Mouse (Mus musculus): Measurements from ENCODE around the gene Mrto4. TPM values are rescaled to one million over a fixed set of nuclear protein-coding genes. Genes with fewer than 3 reads are reported as not detected.

Mrto4 gene
- polyA plus RNA-seq, 1 experiment from 2014 or later, result 85.6 TPM

DNA sequence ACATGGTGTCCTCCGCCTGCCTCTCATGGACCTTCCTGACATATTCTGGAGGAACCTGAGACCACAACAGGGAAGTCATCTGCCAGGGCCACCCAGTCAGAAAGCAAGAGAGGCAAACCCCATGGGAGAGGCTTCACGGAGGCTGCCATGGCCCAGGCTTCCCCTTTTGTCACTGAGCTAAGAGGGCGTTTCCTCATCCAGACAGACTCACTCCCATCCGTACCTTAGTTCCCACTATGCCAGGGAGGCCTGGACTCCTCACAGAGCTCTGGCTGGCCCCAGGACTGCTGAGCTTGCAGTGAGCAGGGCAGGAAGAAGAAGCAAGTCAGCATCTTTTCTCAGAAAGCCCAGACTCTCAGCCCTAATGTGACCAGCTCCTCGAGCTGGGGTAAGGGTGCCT, 44.5 kb downstream of the Mrto4 start:
- Histone ChIP-seq H3K9me3 (no peaks in the 10 kb centered on the region), H3K4me2 (no peak overlapping the region), H3K4me1 (replicated peaks) (peaks cover 30% of the 10 kb centered on the region), H3K27ac (replicated peaks) (no peak overlapping the region), H3K9ac (no peak overlapping the region), H3K36me3 (peaks cover 6% of the 10 kb centered on the region), H3K27me3 (no peaks in the 10 kb centered on the region), H3K4me3 (no peak overlapping the region)
- ATAC-seq (ENCODE audit: low FRiP score, low read depth), result no peak
- WGBS, result 82% methylated on average over 5 of the region's 5 CpGs

DNA sequence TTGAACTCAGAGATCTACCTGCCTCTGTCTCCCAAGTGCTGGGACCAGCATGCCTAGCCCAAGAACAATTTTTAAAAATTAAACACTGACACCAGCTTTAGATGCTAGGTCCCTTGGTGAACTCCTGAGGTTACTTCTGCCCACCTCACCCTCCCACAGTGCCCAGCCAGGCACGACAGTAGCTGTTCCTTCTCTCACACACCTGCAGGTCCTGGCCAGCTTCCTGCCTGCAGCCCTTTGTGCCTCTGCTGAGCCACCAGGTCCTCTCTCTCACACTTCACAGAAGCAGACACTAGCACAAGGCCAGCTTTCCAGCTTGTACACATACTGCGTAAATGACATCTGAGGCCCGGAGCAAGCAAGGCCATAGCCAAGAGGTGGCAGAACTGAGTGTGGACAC, 46.9 kb downstream of the Mrto4 start:
- no peak overlapping the region for H3K4me2 ChIP-seq
- WGBS, result 94% methylated on average over 3 of the region's 3 CpGs
- peaks cover 15% of the 10 kb centered on the region for H3K4me1 ChIP-seq (replicated peaks)
- H3K4me3 ChIP-seq, result no peak overlapping the region
- H3K27me3 ChIP-seq, result no peaks in the 10 kb centered on the region
- no peaks in the 10 kb centered on the region for H3K9me3 ChIP-seq
- H3K27ac ChIP-seq (replicated peaks), result no peak overlapping the region
- H3K36me3 ChIP-seq, result peaks cover 14% of the 10 kb centered on the region
- ATAC-seq (ENCODE audit: low FRiP score, low read depth), result no peak
- H3K9ac ChIP-seq, result no peak overlapping the region

DNA sequence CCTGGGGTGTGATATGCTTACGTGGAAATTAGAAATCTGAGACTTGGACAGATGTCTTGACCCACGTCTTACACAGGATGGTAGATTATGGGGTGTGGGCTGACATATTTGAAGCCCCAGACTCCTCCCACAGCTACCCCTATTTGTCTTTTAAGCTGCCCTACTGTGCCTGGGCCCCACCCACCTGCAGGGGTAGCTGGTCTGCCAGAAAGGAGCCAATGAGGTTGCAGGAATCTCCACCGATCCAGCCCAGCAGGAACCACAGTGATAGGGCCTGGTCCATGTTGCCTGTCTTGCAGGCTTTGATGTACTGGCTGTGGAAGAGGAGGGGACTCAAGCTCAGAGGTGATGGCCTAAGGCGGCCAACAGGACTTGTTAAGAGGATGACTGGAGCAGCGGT, 50.1 kb downstream of the Mrto4 start:
- H3K4me1 ChIP-seq (replicated peaks), result no peaks in the 10 kb centered on the region
- no peak for ATAC-seq (ENCODE audit: low FRiP score, low read depth)
- peaks cover 22% of the 10 kb centered on the region for H3K36me3 ChIP-seq
- WGBS, result 71% methylated on average over 5 of the region's 5 CpGs
- H3K27me3 ChIP-seq, result no peaks in the 10 kb centered on the region
- no peak overlapping the region for H3K27ac ChIP-seq (replicated peaks)
- H3K4me2 ChIP-seq, result no peak overlapping the region
- no peaks in the 10 kb centered on the region for H3K9me3 ChIP-seq
- H3K9ac ChIP-seq, result no peak overlapping the region
- no peak overlapping the region for H3K4me3 ChIP-seq

DNA sequence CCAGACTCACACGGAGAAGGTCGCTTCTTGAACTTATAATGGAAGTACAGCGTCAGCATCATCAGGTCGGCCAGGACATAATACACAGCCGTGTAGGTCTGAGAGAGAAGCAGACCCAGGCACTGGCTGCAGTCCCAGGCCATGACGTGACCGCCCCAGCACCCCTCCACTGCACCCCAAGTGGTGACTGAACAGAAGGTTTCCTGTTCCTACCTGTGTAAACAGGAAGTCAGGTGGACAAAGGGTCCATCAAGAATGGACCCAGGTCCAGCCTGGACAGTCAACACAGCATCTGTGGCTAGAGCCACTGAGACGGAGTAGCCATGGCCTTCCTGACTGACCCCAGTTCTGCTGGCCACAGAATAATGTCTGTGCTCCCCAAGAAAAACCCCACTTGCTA, 50.6 kb downstream of the Mrto4 start:
- no peaks in the 10 kb centered on the region for H3K4me1 ChIP-seq (replicated peaks)
- H3K4me3 ChIP-seq, result no peak overlapping the region
- peaks cover 22% of the 10 kb centered on the region for H3K36me3 ChIP-seq
- H3K4me2 ChIP-seq, result no peak overlapping the region
- no peak for ATAC-seq (ENCODE audit: low FRiP score, low read depth)
- WGBS, result 93% methylated on average over 8 of the region's 8 CpGs
- no peaks in the 10 kb centered on the region for H3K9me3 ChIP-seq
- H3K27me3 ChIP-seq, result no peaks in the 10 kb centered on the region
- no peak overlapping the region for H3K27ac ChIP-seq (replicated peaks)
- no peak overlapping the region for H3K9ac ChIP-seq

DNA sequence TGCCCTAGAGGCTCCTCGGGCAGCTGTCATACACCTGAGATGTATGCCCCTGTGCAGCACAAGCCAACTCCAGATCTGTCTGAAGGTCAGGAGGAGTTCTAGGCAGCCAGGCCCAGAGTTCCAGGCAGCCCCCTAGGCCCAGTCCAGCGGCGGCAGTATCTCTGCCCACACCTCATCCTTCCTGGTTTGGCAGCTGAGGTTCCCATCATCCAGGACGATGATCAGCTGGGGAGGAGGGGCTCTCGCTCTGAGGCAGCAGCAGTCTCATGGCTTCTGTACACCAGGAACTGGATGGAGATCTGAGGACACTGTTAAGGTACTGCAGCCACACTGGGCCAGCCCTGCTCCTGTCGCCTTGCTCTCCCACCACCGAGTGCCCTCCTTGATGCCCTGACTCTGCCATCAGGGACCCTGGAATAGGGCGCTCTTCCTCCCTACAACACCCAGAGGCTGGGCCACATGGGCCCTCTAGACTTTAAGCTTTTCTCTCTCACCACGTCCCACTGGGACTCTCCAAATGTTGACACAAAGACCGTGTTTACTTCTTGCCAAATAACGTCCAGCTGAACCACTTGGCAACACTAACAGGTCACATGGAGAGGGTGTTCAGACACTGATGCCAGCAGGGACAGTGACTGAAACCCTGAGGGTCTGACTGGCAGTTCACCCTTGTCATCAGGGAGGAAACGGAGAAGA, 53.6 kb downstream of the Mrto4 start:
- no peaks in the 10 kb centered on the region for H3K27me3 ChIP-seq

DNA sequence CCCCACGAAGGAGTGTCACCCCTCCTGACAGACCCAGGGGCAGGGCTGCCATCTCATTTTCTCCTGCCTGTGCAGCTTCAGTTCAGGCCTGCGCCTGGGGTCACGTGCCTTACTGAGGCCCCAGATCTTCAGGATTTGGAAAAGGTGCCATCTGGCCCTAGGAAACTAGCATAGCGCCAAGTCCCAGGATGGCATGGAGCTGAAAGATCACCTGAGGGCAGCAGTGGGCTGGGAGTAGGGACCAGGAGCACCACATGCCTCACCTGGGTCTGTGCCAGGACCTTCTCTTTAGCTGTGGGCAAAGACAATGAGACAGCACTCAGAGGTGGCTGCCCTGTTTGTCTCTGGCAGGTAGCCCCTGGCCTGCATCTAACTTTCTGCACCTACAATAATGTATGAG, 54.8 kb downstream of the Mrto4 start:
- ATAC-seq (ENCODE audit: low FRiP score, low read depth), result no peak
- no peak overlapping the region for H3K27ac ChIP-seq (replicated peaks)
- no peak overlapping the region for H3K9ac ChIP-seq
- H3K4me1 ChIP-seq (replicated peaks), result no peaks in the 10 kb centered on the region
- H3K27me3 ChIP-seq, result no peaks in the 10 kb centered on the region
- 84% methylated on average over 4 of the region's 4 CpGs for WGBS
- no peak overlapping the region for H3K4me2 ChIP-seq
- no peak overlapping the region for H3K4me3 ChIP-seq
- H3K36me3 ChIP-seq, result peaks cover 16% of the 10 kb centered on the region
- H3K9me3 ChIP-seq, result no peaks in the 10 kb centered on the region

More for the DNA sequence above, 53.6 kb downstream of the Mrto4 start:
- Histone ChIP-seq H3K27ac (replicated peaks) (no peak overlapping the region), H3K4me3 (no peak overlapping the region), H3K9ac (no peak overlapping the region), H3K36me3 (peaks cover 16% of the 10 kb centered on the region), H3K4me1 (replicated peaks) (no peaks in the 10 kb centered on the region), H3K4me2 (no peak overlapping the region), H3K9me3 (no peaks in the 10 kb centered on the region)
- ATAC-seq (ENCODE audit: low FRiP score, low read depth), result no peak
- WGBS, result 83% methylated on average over 12 of the region's 12 CpGs

Small RNA genes within 50 kb of the gene (microRNA-seq; reads per million reads assigned to microRNA genes)
- gene Gm24245 (2.4 reads per million, percentile 6 among the genes with 10 or more reads in this experiment), gene Gm25732 (0.87 reads per million)

Other genes starting within 250 kb of the Mrto4 start
- 351 and 416 TPM in 2 replicates for gene Minos1, start 221.5 kb downstream of the Mrto4 start, polyA plus RNA-seq (2015; fragmentation: Nextera tagmentation; extraction: Ambion mirVana)
- 331 and 334 TPM in 2 replicates for gene Capzb, start 159.7 kb downstream of the Mrto4 start, polyA plus RNA-seq (2015; fragmentation: Nextera tagmentation; extraction: Ambion mirVana)
- 13.9 and 14.0 TPM in 2 replicates for gene Pqlc2, start 41.9 kb downstream of the Mrto4 start, polyA plus RNA-seq (2015; fragmentation: Nextera tagmentation; extraction: Ambion mirVana)
- 64.8 and 66.2 TPM in 2 replicates for gene Akr7a5, start 41.8 kb downstream of the Mrto4 start, polyA plus RNA-seq (2015; fragmentation: Nextera tagmentation; extraction: Ambion mirVana)
- 45.0 and 45.9 TPM in 2 replicates for gene Emc1, start within 50 bp of the Mrto4 start, polyA plus RNA-seq (2015; fragmentation: Nextera tagmentation; extraction: Ambion mirVana)
- gene Ubr4, start within 50 bp of the Mrto4 start, polyA plus RNA-seq (2015; fragmentation: Nextera tagmentation; extraction: Ambion mirVana), result 95.6 and 96.8 TPM in 2 replicates
- gene Iffo2, start 178.0 kb upstream of the Mrto4 start, polyA plus RNA-seq (2015; fragmentation: Nextera tagmentation; extraction: Ambion mirVana), result 4.3 and 5.1 TPM in 2 replicates

All from hindbrain, embryonic 15.5 days (tissue).